Mouse (Mus musculus) thymus, adult 2 months (tissue): Measurements from ENCODE around the gene Trappc2. TPM values are rescaled to one million over a fixed set of nuclear protein-coding genes. Genes with fewer than 3 reads are reported as not detected.

Experiments
- DNase-seq: peaks from one replicate; pipeline ENCODE4 v3.0.0; 2021
- H3K27ac ChIP-seq: fragments of 200-500 bp; 2 replicates; pipeline ENCODE4 v1.5.1; 2012; ENCODE audit warnings: low read length, control low read depth; ENCODE audit not compliant: control insufficient read depth, insufficient read depth
- H3K27me3 ChIP-seq: fragments of 200-500 bp; 2 replicates; pipeline ENCODE4 v1.6.1; 2012; ENCODE audit warnings: mild to moderate bottlenecking, low read length, moderate library complexity, mixed read lengths; ENCODE audit not compliant: control insufficient read depth, insufficient read depth
- H3K36me3 ChIP-seq: fragments of 200-500 bp; 2 replicates; pipeline ENCODE4 v1.6.1; 2012; ENCODE audit warnings: mild to moderate bottlenecking, low read length, moderate library complexity; ENCODE audit not compliant: control insufficient read depth, insufficient read depth
- H3K4me1 ChIP-seq: fragments of 200-500 bp; replicated peaks from 2 replicates; pipeline ENCODE4 v1.6.1; 2012; ENCODE audit warnings: low read length; ENCODE audit not compliant: control insufficient read depth, insufficient read depth
- H3K4me3 ChIP-seq: fragments of 200-500 bp; 2 replicates; pipeline ENCODE4 v1.5.1; 2012; ENCODE audit warnings: mild to moderate bottlenecking, low read length, control low read depth, moderate library complexity; ENCODE audit not compliant: control insufficient read depth, insufficient read depth
- CTCF ChIP-seq: fragments of 200-500 bp; IDR thresholded peaks from 2 replicates; pipeline ENCODE4 v1.5.1; 2012; ENCODE audit warnings: mild to moderate bottlenecking, control low read depth, low read length, moderate library complexity, borderline replicate concordance; ENCODE audit not compliant: control insufficient read depth, poor library complexity, insufficient read depth; ENCODE audit errors: extremely low read depth
- POLR2A ChIP-seq: fragments of 200-500 bp; IDR thresholded peaks from 2 replicates; pipeline ENCODE4 v1.6.1; 2012; ENCODE audit warnings: mild to moderate bottlenecking, low read length, control low read depth, moderate library complexity; ENCODE audit not compliant: control insufficient read depth, poor library complexity, insufficient read depth; ENCODE audit errors: extremely low read depth
- WGBS: fragments of 180-500 bp; shearing (Covaris S2); methylation state at CpG from one replicate; pipeline ENCODE4 v1.1.7; 2018; 5-methylcytosine and 5-hydroxymethylcytosine counted together
- polyA plus RNA-seq: library from polyadenylated mRNA; depleted of rRNA; stranded (reverse); fragments of >200 nt; gene quantifications from 2 replicates; pipeline ENCODE4 v1.2.3, GENCODE M21; 2012

Gene Trappc2
- polyA plus RNA-seq, 1 experiment: 2.9 TPM

DNA sequence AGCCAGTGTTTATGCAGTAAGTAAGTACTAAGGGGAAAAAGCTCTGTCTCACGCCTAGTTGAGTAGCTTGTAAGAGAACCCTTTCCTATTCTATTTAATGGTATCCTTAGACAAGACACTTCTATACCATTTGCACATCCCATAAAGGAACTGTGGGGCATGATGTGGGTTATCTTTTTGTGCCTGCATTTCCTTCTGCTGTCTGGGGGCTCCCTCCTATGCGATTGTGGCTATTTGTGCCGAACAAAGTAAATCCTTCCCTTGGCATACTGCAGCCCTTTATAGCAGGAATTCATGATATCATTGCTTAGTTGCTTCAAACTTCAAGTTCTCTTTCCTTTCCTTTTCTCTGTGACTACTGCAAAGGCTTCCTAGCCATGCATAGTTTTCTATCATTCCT is 4.2 kb downstream of the Trappc2 start:
- Histone ChIP-seq H3K4me1 (no peaks in the 10 kb centered on the region), H3K27me3 (no peaks in the 10 kb centered on the region), H3K27ac (no peak overlapping the region), H3K4me3 (no peak overlapping the region), H3K36me3 (no peaks in the 10 kb centered on the region)
- 87% methylated on average over 3 of the region's 3 CpGs for WGBS
- TF ChIP-seq POLR2A: no peak
- TF ChIP-seq CTCF: no peak
- no peak for DNase-seq

DNA sequence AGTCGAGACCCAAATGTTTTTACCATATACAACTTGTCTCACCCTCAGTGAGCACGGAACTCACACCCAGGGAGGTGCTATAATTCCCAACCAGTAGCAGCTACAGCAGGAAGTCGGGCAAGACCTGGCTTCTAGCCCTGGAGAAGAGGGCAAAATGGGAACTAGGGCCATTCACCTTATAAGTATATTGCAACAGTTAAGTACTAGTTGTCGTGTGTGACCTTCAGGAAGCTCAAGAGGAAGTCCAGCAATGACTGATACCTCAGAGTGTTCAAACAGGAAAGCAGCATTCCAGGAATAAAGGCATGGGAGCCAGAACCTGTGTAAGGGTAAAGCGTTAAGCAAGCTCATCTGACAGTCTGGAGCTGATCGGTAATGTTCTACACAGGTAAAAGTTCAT is 13.2 kb downstream of the Trappc2 start:
- TF ChIP-seq CTCF (no peak), POLR2A (no peak)
- WGBS: 91% methylated on average over 6 of the region's 6 CpGs
- H3K4me3 ChIP-seq: no peak overlapping the region
- no peaks in the 10 kb centered on the region for H3K4me1 ChIP-seq
- no peak for DNase-seq
- no peak overlapping the region for H3K27ac ChIP-seq
- no peaks in the 10 kb centered on the region for H3K27me3 ChIP-seq
- no peaks in the 10 kb centered on the region for H3K36me3 ChIP-seq

DNA sequence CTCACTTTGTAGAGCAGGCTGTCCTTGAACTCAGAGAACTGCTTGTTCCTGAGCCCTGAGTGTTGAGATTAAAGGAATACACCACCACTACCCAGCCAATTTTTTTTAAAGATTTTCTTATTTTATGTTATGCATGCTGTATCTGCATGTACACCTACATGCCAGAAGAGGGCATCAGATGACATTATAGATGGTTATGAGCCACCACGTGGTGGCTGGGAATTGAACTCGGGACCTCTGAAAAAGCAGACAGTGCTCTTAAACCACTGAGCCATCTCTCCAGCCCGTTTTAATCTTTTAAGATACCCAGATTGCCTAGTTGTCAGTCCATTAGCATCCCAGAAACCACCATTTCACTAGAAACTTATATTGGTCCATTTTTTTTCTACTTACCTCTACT is 14.0 kb downstream of the Trappc2 start:
- H3K27me3 ChIP-seq: no peaks in the 10 kb centered on the region
- DNase-seq: no peak
- no peak overlapping the region for H3K4me3 ChIP-seq
- no peaks in the 10 kb centered on the region for H3K36me3 ChIP-seq
- no peak overlapping the region for H3K27ac ChIP-seq
- 98% methylated on average over 3 of the region's 3 CpGs for WGBS
- H3K4me1 ChIP-seq: no peaks in the 10 kb centered on the region
- TF ChIP-seq CTCF (no peak), POLR2A (no peak)

DNA sequence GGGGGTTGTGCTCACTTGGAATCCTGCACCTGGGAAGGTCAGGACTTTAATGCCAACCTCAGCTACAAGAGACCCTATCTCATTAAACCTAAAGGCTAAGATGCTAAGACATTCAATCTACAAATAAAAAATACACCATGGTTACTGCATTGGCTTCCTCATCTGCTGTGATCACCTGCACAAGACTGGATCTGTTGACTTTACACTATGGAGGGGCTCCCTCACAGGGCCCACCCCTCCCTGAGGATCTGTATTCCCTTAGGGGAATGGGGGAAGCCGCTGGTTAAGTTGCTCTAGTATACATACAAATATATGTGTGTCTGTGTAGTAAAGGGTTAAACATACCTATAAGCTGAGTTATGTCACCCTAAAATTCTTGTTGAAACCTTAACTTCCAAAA is 15.2 kb downstream of the Trappc2 start:
- Histone ChIP-seq H3K36me3 (no peaks in the 10 kb centered on the region), H3K4me3 (no peak overlapping the region), H3K27me3 (no peaks in the 10 kb centered on the region), H3K27ac (no peak overlapping the region), H3K4me1 (no peaks in the 10 kb centered on the region)
- no peak for DNase-seq
- no peak for TF ChIP-seq POLR2A
- TF ChIP-seq CTCF: no peak
- 100% methylated on average over 1 of the region's 1 CpGs for WGBS

DNA sequence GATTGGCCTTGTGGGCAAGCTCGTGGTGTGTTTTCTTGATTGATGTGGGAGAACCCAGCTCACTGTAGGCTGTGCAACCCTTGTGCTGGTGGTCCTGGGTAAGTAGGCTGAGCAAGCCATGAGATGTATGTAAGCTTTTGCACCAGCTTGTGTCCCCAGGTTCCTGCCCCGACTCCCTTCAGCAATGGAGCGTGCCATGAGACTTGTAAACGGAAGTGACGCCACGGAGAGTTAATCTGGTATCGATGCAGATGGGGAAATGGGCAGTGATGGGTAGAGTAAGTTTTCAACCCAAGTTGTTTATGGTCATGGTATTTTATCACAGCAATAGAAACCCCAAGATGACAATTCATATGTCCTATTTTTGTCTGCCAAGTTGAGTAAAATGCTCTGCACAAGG is 27.9 kb downstream of the Trappc2 start:
- no peaks in the 10 kb centered on the region for H3K36me3 ChIP-seq
- H3K4me3 ChIP-seq: no peak overlapping the region
- no peak for DNase-seq
- TF ChIP-seq CTCF (no peak), POLR2A (no peak)
- 74% methylated on average over 7 of the region's 7 CpGs for WGBS
- H3K27ac ChIP-seq: no peak overlapping the region
- peaks cover 10% of the 10 kb centered on the region for H3K4me1 ChIP-seq
- H3K27me3 ChIP-seq: no peaks in the 10 kb centered on the region

DNA sequence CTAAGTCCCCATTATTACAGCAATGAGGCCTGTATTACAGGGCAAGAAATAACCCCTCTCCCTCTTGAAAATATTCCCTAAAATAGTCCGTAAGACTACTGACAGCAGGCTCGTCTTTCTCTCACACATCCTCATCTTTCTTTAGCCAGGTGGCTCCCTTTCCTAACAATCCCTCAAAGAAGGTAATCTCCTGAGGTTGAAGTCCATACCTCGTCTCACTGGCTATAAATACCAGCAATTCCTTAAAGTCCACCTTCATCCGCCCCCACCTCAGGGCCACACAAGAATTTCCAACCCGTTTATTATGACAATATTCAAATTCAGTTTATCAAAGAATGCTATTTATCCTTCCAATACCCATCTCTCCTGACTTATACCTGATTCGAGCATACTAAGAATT is 32.2 kb downstream of the Trappc2 start:
- no peak overlapping the region for H3K4me3 ChIP-seq
- no peak overlapping the region for H3K27ac ChIP-seq
- DNase-seq: no peak
- 95% methylated on average over 6 of the region's 6 CpGs for WGBS
- no peak for TF ChIP-seq CTCF
- no peak for TF ChIP-seq POLR2A
- no peaks in the 10 kb centered on the region for H3K27me3 ChIP-seq
- peaks cover 12% of the 10 kb centered on the region for H3K4me1 ChIP-seq
- no peaks in the 10 kb centered on the region for H3K36me3 ChIP-seq

DNA sequence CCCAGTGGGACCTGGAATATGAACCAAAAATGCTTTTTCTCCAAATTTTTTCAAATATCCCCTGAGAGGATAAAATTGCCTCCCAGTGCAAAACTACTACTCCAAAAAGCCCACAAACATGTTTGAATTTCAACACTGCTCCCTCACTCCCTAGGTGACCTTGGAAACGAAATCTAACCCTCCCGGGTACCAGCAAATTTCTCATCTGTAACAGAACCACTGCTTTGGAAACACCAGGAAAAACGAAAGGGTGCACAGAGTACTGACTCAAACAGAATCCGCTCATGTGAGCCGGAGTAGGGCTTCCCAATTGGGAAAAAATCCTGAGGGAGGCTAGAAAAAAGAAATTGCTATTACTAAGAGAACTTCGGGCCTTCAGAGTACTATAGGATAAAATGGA is 37.0 kb downstream of the Trappc2 start:
- Histone ChIP-seq H3K27ac (no peak overlapping the region), H3K4me1 (peaks cover 2% of the 10 kb centered on the region; the same call in 1 of the 2 replicates), H3K27me3 (no peaks in the 10 kb centered on the region), H3K4me3 (no peak overlapping the region), H3K36me3 (no peaks in the 10 kb centered on the region)
- no peak for DNase-seq
- 90% methylated on average over 6 of the region's 6 CpGs for WGBS
- no peak for TF ChIP-seq CTCF
- no peak for TF ChIP-seq POLR2A
